Mouse (Mus musculus): ENCODE measurements around the gene Slc38a9. TPM values are rescaled to one million over a fixed set of nuclear protein-coding genes. Genes with fewer than 3 reads are reported as not detected.

Slc38a9 gene
- total and polyA plus RNA-seq, 2 experiments from 2014 or later = 7.6 to 10.7 TPM

GRCm38 (mm10) chr13:112745936-112746694 lies 85.6 kb downstream of the Slc38a9 start:
- Histone ChIP-seq H3K4me1 (ENCODE audit: control insufficient read depth, insufficient read depth) (peaks cover 6% of the 10 kb centered on the region), H3K27me3 (ENCODE audit: control insufficient read depth, insufficient read depth, low read length) (no peaks in the 10 kb centered on the region), H3K9ac (replicated peaks; ENCODE audit: low read depth, low read length) (no peak overlapping the region), H3K9me3 (replicated peaks; ENCODE audit: control insufficient read depth, low read length) (no peaks in the 10 kb centered on the region), H3K4me2 (ENCODE audit: low read depth, low read length) (no peak overlapping the region), H3K27ac (ENCODE audit: low read depth) (no peak overlapping the region), H3K4me3 (ENCODE audit: low read depth, low read length) (no peak overlapping the region), H3K36me3 (replicated peaks; ENCODE audit: control insufficient read depth, insufficient read depth, low read length) (no peaks in the 10 kb centered on the region)
- no peak for DNase-seq (ENCODE audit: low spot score)
- 89% methylated on average over 5 of the region's 5 CpGs for WGBS
- TF ChIP-seq CTCF (IDR thresholded peaks at IDR 0.05; ENCODE audit: low read depth) = no peak
- no peak for TF ChIP-seq EP300 (IDR thresholded peaks at IDR 0.05; ENCODE audit: low read depth)
- ATAC-seq (ENCODE audit: insufficient read depth, low read depth) = no peak

- TF ChIP-seq CTCF (IDR thresholded peaks at IDR 0.05; ENCODE audit: low read depth) = no peak
- no peak for TF ChIP-seq EP300 (IDR thresholded peaks at IDR 0.05; ENCODE audit: low read depth)
- Histone ChIP-seq H3K4me3 (ENCODE audit: low read depth, low read length) (no peak overlapping the region), H3K27me3 (ENCODE audit: control insufficient read depth, insufficient read depth, low read length) (no peaks in the 10 kb centered on the region), H3K9ac (replicated peaks; ENCODE audit: low read depth, low read length) (no peak overlapping the region), H3K27ac (ENCODE audit: low read depth) (no peak overlapping the region), H3K4me2 (ENCODE audit: low read depth, low read length) (no peak overlapping the region), H3K4me1 (ENCODE audit: control insufficient read depth, insufficient read depth) (peaks cover 12% of the 10 kb centered on the region), H3K36me3 (replicated peaks; ENCODE audit: control insufficient read depth, insufficient read depth, low read length) (no peaks in the 10 kb centered on the region), H3K9me3 (replicated peaks; ENCODE audit: control insufficient read depth, low read length) (no peaks in the 10 kb centered on the region)
- no peak for DNase-seq (ENCODE audit: low spot score)
- 78% methylated on average over 10 of the region's 10 CpGs for WGBS
- no peak for ATAC-seq (ENCODE audit: insufficient read depth, low read depth)
These were observed 86.1 kb downstream of the Slc38a9 start for GRCm38 (mm10) chr13:112746695-112747055.

GRCm38 (mm10) chr13:112747808-112748430 lies 87.4 kb downstream of the Slc38a9 start:
- no peak for ATAC-seq (ENCODE audit: insufficient read depth, low read depth)
- 76% methylated on average over 6 of the region's 6 CpGs for WGBS

GRCm38 (mm10) chr13:112748808-112749510 lies 88.4 kb downstream of the Slc38a9 start:
- ATAC-seq (ENCODE audit: insufficient read depth, low read depth) = no peak
- WGBS = 89% methylated on average over 11 of the region's 11 CpGs
- no peak overlapping the region for H3K27ac ChIP-seq (ENCODE audit: low read depth)
- H3K4me1 ChIP-seq (ENCODE audit: control insufficient read depth, insufficient read depth) = peaks cover 17% of the 10 kb centered on the region
- no peaks in the 10 kb centered on the region for H3K9me3 ChIP-seq (replicated peaks; ENCODE audit: control insufficient read depth, low read length)
- no peak overlapping the region for H3K9ac ChIP-seq (replicated peaks; ENCODE audit: low read depth, low read length)
- TF ChIP-seq EP300 (IDR thresholded peaks at IDR 0.05; ENCODE audit: low read depth) (no peak), CTCF (IDR thresholded peaks at IDR 0.05; ENCODE audit: low read depth) (no peak)
- H3K36me3 ChIP-seq (replicated peaks; ENCODE audit: control insufficient read depth, insufficient read depth, low read length) = no peaks in the 10 kb centered on the region
- H3K27me3 ChIP-seq (ENCODE audit: control insufficient read depth, insufficient read depth, low read length) = no peaks in the 10 kb centered on the region
- no peak overlapping the region for H3K4me2 ChIP-seq (ENCODE audit: low read depth, low read length)
- no peak overlapping the region for H3K4me3 ChIP-seq (ENCODE audit: low read depth, low read length)
- DNase-seq (ENCODE audit: low spot score) = no peak

More at GRCm38 (mm10) chr13:112747808-112748430, 87.4 kb downstream of the Slc38a9 start:
- Histone ChIP-seq H3K9me3 (replicated peaks; ENCODE audit: control insufficient read depth, low read length) (no peaks in the 10 kb centered on the region), H3K27me3 (ENCODE audit: control insufficient read depth, insufficient read depth, low read length) (no peaks in the 10 kb centered on the region), H3K4me3 (ENCODE audit: low read depth, low read length) (no peak overlapping the region), H3K4me2 (ENCODE audit: low read depth, low read length) (no peak overlapping the region), H3K36me3 (replicated peaks; ENCODE audit: control insufficient read depth, insufficient read depth, low read length) (no peaks in the 10 kb centered on the region), H3K9ac (replicated peaks; ENCODE audit: low read depth, low read length) (no peak overlapping the region), H3K27ac (ENCODE audit: low read depth) (no peak overlapping the region), H3K4me1 (ENCODE audit: control insufficient read depth, insufficient read depth) (peaks cover 17% of the 10 kb centered on the region)
- TF ChIP-seq CTCF (IDR thresholded peaks at IDR 0.05; ENCODE audit: low read depth) = no peak
- TF ChIP-seq EP300 (IDR thresholded peaks at IDR 0.05; ENCODE audit: low read depth) = no peak
- DNase-seq (ENCODE audit: low spot score) = no peak

GRCm38 (mm10) chr13:112749881-112750280 lies 89.3 kb downstream of the Slc38a9 start:
- peaks cover 17% of the 10 kb centered on the region for H3K4me1 ChIP-seq (ENCODE audit: control insufficient read depth, insufficient read depth)
- H3K36me3 ChIP-seq (replicated peaks; ENCODE audit: control insufficient read depth, insufficient read depth, low read length) = no peaks in the 10 kb centered on the region
- no peak overlapping the region for H3K4me2 ChIP-seq (ENCODE audit: low read depth, low read length)
- H3K9ac ChIP-seq (replicated peaks; ENCODE audit: low read depth, low read length) = no peak overlapping the region
- H3K27me3 ChIP-seq (ENCODE audit: control insufficient read depth, insufficient read depth, low read length) = no peaks in the 10 kb centered on the region
- TF ChIP-seq CTCF (IDR thresholded peaks at IDR 0.05; ENCODE audit: low read depth) = no peak
- TF ChIP-seq EP300 (IDR thresholded peaks at IDR 0.05; ENCODE audit: low read depth) = no peak
- WGBS = 93% methylated on average over 2 of the region's 2 CpGs
- no peak overlapping the region for H3K27ac ChIP-seq (ENCODE audit: low read depth)
- no peaks in the 10 kb centered on the region for H3K9me3 ChIP-seq (replicated peaks; ENCODE audit: control insufficient read depth, low read length)
- no peak for DNase-seq (ENCODE audit: low spot score)
- ATAC-seq (ENCODE audit: insufficient read depth, low read depth) = no peak
- no peak overlapping the region for H3K4me3 ChIP-seq (ENCODE audit: low read depth, low read length)
